Mouse (Mus musculus): ENCODE data around the gene Ccdc149. TPM values are rescaled to one million over a fixed set of nuclear protein-coding genes. Genes with fewer than 3 reads are reported as not detected.

The Ccdc149 gene
- polyA plus RNA-seq, 1 experiment, result 1.7 TPM

DNA sequence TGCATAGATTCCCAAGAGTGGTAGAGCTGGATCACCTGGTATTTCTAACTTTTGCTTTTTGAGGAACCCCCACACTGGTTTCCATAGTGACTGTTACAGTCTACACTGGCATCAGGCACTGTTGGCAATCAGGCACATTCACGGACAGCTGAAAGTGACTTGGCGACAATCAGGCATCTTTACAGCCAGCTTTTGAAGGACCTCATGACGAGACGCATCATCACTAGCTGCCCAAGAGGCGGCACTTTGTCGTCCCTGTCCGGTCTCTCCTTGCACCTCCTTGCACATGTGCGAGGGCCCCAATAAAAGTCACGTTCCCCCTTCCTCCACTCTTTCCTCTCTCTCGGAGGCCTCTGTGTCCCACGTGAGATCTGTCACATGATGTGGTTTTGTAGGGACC lies 32.8 kb upstream of the Ccdc149 start:
- Histone ChIP-seq H3K4me3 (ENCODE audit: insufficient read depth, low read depth, low read length) (no peak overlapping the region), H3K4me1 (ENCODE audit: control insufficient read depth, insufficient read depth, low read length) (no peaks in the 10 kb centered on the region), H3K36me3 (ENCODE audit: control insufficient read depth, insufficient read depth, low read length) (no peaks in the 10 kb centered on the region), H3K27me3 (replicated peaks; ENCODE audit: control insufficient read depth, insufficient read depth, low read length) (no peaks in the 10 kb centered on the region), H3K27ac (ENCODE audit: insufficient read depth, low read depth, low read length) (no peak overlapping the region)
- TF ChIP-seq CTCF (conservative IDR thresholded peaks at IDR 0.05; ENCODE audit: insufficient read depth, insufficient read length, low read depth, low read length) (no peak), POLR2A (IDR thresholded peaks at IDR 0.05; ENCODE audit: low read depth, low read length) (no peak)
- no peak for DNase-seq
- 96% methylated on average over 11 of the region's 11 CpGs for WGBS

GRCm38 (mm10) chr5:52495671-52496070 lies 24.4 kb upstream of the Ccdc149 start:
- Histone ChIP-seq H3K27me3 (replicated peaks; ENCODE audit: control insufficient read depth, insufficient read depth, low read length) (peaks cover 1% of the 10 kb centered on the region; the same call in 1 of the 2 replicates), H3K27ac (ENCODE audit: insufficient read depth, low read depth, low read length) (no peak overlapping the region), H3K4me3 (ENCODE audit: insufficient read depth, low read depth, low read length) (no peak overlapping the region), H3K36me3 (ENCODE audit: control insufficient read depth, insufficient read depth, low read length) (no peaks in the 10 kb centered on the region), H3K4me1 (ENCODE audit: control insufficient read depth, insufficient read depth, low read length) (no peaks in the 10 kb centered on the region)
- 50% methylated on average over 14 of the region's 14 CpGs for WGBS
- no peak for DNase-seq
- TF ChIP-seq CTCF (conservative IDR thresholded peaks at IDR 0.05; ENCODE audit: insufficient read depth, insufficient read length, low read depth, low read length) (no peak), POLR2A (IDR thresholded peaks at IDR 0.05; ENCODE audit: low read depth, low read length) (no peak)

DNA sequence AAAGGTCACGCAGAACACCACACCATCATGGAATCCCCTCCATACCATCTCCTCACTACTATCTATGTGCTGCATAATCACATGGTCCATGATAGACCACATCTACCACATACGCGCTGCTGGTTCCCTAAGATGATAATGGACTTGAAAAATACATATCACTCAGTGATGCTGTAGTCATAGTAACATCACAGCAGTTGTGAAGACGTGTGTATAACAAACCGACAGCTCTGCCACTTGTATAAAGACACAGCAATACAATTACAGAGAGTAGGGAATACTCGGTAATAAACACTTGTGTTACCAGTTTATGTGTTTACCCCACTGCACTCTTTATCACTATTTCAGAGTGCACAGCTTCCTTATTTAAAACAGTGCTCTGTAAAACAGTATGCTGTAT lies 20.2 kb upstream of the Ccdc149 start:
- Histone ChIP-seq H3K4me3 (ENCODE audit: insufficient read depth, low read depth, low read length) (no peak overlapping the region), H3K4me1 (ENCODE audit: control insufficient read depth, insufficient read depth, low read length) (no peaks in the 10 kb centered on the region), H3K36me3 (ENCODE audit: control insufficient read depth, insufficient read depth, low read length) (no peaks in the 10 kb centered on the region), H3K27me3 (replicated peaks; ENCODE audit: control insufficient read depth, insufficient read depth, low read length) (peaks cover 1% of the 10 kb centered on the region; the same call in 1 of the 2 replicates), H3K27ac (ENCODE audit: insufficient read depth, low read depth, low read length) (no peak overlapping the region)
- no peak for DNase-seq
- TF ChIP-seq POLR2A (IDR thresholded peaks at IDR 0.05; ENCODE audit: low read depth, low read length) (no peak), CTCF (conservative IDR thresholded peaks at IDR 0.05; ENCODE audit: insufficient read depth, insufficient read length, low read depth, low read length) (no peak)
- WGBS, result 87% methylated on average over 6 of the region's 6 CpGs

DNA sequence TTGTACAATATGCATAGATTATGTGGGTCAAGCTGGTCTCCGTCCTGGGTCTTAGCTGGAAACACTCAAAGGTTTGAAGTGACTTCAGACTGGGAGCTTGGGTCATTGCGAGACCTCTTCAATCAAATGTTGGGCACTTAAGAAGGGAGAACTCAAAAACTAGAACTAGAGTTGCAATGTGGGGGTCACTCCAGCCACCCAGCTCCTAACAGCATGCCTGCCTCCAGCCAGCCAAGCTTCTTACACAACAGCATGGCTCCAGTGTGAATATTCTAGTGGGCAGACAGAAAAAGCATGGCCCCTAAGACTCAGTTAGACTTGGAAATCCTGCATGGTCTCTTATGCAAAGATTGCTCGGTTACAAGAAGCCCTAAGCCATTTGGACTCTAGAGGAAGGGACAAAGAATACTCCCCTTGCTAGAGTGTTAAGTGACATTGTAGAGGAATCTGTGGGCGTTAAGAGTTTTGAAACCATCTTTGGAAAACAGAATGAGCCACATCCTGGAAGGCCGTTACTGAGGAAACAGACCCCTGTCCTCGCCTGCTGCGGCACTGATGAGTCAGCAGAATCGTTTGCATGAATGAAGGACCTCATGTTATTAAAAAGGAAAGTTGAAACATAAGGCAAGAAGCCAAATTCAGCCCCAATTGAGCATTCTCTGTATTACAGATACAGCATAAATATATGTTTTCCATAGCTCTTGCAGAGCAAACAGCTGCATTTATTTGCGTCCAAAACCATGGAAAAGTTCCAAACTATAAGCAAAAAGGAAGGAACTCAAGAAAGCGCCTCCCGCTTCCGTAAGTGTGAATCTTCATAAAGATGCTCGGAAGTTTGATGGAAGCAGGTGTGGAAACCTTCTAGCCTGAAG lies 16.5 kb upstream of the Ccdc149 start:
- Histone ChIP-seq H3K4me1 (ENCODE audit: control insufficient read depth, insufficient read depth, low read length) (no peaks in the 10 kb centered on the region), H3K27me3 (replicated peaks; ENCODE audit: control insufficient read depth, insufficient read depth, low read length) (no peaks in the 10 kb centered on the region), H3K27ac (ENCODE audit: insufficient read depth, low read depth, low read length) (no peak overlapping the region), H3K4me3 (ENCODE audit: insufficient read depth, low read depth, low read length) (no peak overlapping the region), H3K36me3 (ENCODE audit: control insufficient read depth, insufficient read depth, low read length) (no peaks in the 10 kb centered on the region)
- no peak for DNase-seq
- 70% methylated on average over 13 of the region's 13 CpGs for WGBS
- TF ChIP-seq CTCF (conservative IDR thresholded peaks at IDR 0.05; ENCODE audit: insufficient read depth, insufficient read length, low read depth, low read length) (no peak), POLR2A (IDR thresholded peaks at IDR 0.05; ENCODE audit: low read depth, low read length) (no peak)

DNA sequence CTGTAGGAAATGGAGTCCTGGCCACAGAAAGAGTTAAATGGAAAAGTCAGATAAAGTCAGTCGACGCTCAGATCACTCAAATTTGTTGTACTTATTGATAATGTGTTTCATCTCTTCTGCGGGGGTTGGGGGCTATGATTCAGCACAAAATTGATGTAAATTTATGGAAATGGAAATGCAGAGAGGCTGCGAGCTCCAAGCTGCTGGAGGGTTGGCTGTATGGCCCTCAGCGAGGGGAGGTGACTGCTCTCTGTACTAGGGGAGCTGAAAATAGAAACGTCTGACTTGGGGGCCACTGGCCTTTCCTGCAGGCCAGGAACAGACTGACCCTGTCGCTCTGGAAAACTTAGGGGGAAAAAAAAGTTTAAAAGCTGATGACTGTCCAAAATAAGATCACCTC lies 5.5 kb upstream of the Ccdc149 start:
- no peaks in the 10 kb centered on the region for H3K4me1 ChIP-seq (ENCODE audit: control insufficient read depth, insufficient read depth, low read length)
- TF ChIP-seq POLR2A (IDR thresholded peaks at IDR 0.05; ENCODE audit: low read depth, low read length), result no peak
- TF ChIP-seq CTCF (conservative IDR thresholded peaks at IDR 0.05; ENCODE audit: insufficient read depth, insufficient read length, low read depth, low read length), result no peak
- no peaks in the 10 kb centered on the region for H3K27me3 ChIP-seq (replicated peaks; ENCODE audit: control insufficient read depth, insufficient read depth, low read length)
- no peak overlapping the region for H3K27ac ChIP-seq (ENCODE audit: insufficient read depth, low read depth, low read length)
- H3K36me3 ChIP-seq (ENCODE audit: control insufficient read depth, insufficient read depth, low read length), result no peaks in the 10 kb centered on the region
- WGBS, result 5% methylated on average over 7 of the region's 7 CpGs
- DNase-seq, result peak; percentile 13
- H3K4me3 ChIP-seq (ENCODE audit: insufficient read depth, low read depth, low read length), result peak overlapping the region; percentile 44; the same call in 1 of the 2 replicates

GRCm38 (mm10) chr5:52476292-52476701 lies 5.0 kb upstream of the Ccdc149 start:
- peak; percentile 93 for DNase-seq
- WGBS, result 0% methylated on average over 23 of the region's 23 CpGs
- H3K4me1 ChIP-seq (ENCODE audit: control insufficient read depth, insufficient read depth, low read length), result no peaks in the 10 kb centered on the region; the same call in 1 of the 2 replicates
- H3K4me3 ChIP-seq (ENCODE audit: insufficient read depth, low read depth, low read length), result peak overlapping the region; percentile 44
- TF ChIP-seq CTCF (conservative IDR thresholded peaks at IDR 0.05; ENCODE audit: insufficient read depth, insufficient read length, low read depth, low read length), result no peak
- H3K27ac ChIP-seq (ENCODE audit: insufficient read depth, low read depth, low read length), result no peak overlapping the region
- H3K27me3 ChIP-seq (replicated peaks; ENCODE audit: control insufficient read depth, insufficient read depth, low read length), result no peaks in the 10 kb centered on the region
- no peaks in the 10 kb centered on the region for H3K36me3 ChIP-seq (ENCODE audit: control insufficient read depth, insufficient read depth, low read length)

DNA sequence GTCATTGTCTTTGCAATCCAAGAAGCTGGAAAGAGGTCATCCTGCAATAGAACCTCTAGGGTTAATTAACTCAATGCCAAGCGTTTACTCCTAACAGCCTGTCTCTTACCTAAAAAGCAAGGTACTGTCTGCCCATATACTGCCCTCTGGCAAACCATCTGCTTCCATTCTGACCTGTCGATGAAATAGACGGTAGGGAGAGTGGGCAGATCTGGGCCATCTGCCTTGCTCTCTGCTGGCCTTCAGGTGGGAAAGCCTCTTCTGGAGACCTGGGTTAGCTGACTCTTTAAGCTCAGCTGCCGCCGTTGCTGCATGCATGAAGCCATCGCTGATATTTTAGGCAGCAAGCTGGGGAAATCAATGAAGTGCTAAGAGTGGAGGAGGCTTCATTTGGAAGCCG lies 2.7 kb upstream of the Ccdc149 start:
- Histone ChIP-seq H3K27me3 (replicated peaks; ENCODE audit: control insufficient read depth, insufficient read depth, low read length) (no peaks in the 10 kb centered on the region), H3K36me3 (ENCODE audit: control insufficient read depth, insufficient read depth, low read length) (no peaks in the 10 kb centered on the region), H3K4me3 (ENCODE audit: insufficient read depth, low read depth, low read length) (no peak overlapping the region), H3K27ac (ENCODE audit: insufficient read depth, low read depth, low read length) (no peak overlapping the region), H3K4me1 (ENCODE audit: control insufficient read depth, insufficient read depth, low read length) (no peaks in the 10 kb centered on the region; the same call in 1 of the 2 replicates)
- TF ChIP-seq POLR2A (IDR thresholded peaks at IDR 0.05; ENCODE audit: low read depth, low read length) (no peak), CTCF (conservative IDR thresholded peaks at IDR 0.05; ENCODE audit: insufficient read depth, insufficient read length, low read depth, low read length) (no peak)
- WGBS, result 79% methylated on average over 7 of the region's 7 CpGs
- DNase-seq, result no peak

All from kidney, adult 2 months (tissue).